Mouse (Mus musculus): ENCODE data around the gene Afap1l2.

Gene Afap1l2

DNA sequence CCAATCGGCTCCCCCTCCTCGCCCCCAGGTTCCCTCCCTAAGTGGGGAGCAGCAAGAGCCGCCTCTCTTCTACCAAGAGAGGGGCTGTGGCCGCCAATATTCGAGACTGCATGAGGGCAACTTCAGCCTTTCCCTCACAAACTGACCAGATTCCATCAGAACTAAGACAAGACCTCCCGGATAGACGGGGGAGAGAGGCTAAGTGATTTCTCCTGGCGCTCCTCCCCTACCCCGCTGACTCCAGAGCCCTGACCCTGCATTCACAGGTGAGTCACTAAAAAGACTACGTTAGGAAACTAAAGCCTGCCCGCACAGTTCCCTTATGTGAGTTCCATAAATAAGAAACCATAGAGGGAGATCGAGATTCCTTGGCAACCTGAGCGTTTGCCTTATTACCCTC is 1.2 kb downstream of the Afap1l2 start:
- no peak for DNase-seq

DNA sequence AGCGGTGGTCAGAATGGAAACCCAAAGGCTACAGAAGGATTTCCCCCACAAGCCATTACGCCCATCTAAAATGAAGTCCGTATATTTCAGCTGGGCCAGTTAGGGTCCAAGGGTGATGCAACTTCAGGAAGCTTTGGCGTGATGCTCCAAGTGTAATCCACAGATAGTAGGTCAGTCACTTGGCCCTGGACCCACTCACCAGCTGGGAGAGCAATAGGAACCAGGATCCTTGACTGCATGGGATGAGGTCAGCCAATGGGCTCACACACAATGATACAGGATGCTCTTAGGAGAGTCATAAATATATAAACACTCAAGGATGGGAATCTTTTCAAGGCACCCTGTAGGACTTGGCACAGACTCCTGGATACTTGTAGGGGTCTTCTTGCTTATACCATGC is 3.0 kb downstream of the Afap1l2 start:
- peak; percentile 85 for DNase-seq

DNA sequence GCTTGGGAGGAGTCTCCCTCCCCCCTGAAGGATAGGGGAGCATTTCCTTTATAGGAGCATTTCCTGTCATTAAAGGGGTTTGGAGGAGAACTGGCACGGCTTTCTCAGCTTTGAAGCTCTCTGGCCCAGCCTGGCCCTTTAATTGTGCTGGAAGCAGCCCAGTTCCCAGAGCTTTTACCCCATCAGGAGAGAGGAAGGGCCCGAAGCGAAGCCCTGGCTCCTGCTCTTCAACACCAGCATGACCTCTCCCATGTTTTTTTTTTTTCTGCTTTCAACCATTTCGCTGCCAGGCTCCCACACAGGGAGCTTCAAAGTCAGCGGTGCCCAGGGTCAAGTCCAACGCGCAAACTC is 4.6 kb downstream of the Afap1l2 start:
- peak; percentile 56 for DNase-seq

DNA sequence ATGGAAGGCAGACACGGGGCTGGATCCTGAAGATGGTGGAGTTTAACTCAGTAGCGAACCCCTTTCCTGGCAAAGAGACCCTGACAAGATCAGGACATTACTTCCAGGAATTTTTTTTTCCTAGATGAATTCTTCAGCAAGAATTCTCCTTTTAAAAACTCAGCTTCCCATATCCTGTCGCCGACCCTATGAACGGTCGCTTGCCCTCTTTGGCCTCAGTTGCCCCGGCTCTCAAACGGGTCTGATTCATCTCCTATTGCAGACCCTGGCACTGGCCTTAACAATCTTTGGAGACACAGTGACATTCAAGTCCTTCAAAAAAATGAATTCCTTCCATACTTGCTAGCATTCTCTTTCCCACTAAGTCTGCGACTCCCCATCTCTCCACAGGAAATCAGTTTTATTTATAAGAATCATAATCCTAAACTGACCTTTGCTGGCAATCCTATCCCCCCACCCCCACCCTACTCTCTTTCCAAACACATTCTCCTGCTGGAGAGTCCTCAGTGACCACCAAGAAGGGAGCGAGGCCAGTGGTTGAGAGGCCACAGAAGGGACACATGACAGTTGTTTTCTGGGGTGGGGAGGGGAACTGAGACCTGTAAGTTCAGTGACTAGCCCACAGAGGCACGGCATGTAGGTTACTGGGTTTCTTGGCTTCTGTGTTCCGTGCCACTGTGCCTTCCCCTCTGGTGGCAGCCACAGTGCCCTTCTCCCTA is 5.1 kb downstream of the Afap1l2 start:
- DNase-seq, result no peak

DNA sequence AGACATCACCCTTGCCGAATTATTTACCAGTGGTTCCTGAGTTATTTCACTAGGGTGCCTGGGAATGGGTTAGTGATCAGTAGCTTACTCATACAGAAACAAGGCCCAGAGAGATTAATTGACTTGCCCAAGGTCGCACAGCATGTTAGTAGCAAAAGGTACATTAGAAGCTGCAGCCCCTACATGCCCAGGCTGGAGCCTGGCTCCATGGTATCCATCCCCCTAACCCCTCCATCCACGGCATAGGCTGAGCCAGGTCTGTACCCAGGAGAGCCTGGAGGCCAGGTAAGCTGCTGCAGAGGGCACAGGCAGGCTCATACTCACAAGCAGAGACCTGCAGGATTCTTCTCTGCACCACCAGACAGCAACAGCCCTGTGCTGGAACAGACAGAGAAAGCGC is 6.1 kb downstream of the Afap1l2 start:
- no peak for DNase-seq

DNA sequence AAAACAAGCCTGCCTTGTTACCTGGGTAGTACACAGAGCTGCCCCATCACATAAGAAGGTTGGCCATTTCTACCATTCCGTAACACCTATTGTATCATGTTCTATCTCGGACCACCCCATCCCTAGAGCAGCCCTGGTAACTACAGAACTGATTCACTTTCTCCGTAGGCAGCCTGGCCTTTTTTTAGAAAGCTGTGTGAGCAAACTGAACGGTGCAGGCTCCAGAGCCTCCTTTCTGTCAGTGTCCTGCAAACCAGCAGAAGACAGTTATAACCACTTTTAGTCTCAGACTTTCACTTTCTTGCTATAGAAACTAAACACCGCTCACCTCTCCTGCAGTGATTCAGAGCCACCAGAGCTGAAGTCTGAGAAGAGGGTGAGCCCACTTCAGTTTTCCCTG is 7.4 kb downstream of the Afap1l2 start:
- no peak for DNase-seq

DNA sequence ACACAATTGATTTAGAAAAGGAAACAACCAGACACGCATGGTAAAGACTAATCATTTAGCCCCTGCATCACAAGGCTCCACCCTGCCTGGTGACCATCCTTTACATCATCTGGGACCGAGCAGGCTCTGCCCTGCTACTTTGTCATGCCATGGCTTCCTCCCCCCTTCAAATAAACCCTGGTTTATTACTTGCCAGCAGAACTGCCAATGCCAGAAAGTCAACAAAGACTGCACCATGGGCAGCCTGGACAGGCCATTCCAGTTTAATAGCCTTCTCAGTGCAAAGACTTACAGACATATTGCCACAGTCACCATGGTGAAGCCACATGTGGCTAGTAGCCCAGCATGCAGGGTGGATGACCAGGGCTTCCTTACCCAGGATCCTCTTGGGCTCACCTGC is 8.2 kb downstream of the Afap1l2 start:
- DNase-seq, result no peak

DNA sequence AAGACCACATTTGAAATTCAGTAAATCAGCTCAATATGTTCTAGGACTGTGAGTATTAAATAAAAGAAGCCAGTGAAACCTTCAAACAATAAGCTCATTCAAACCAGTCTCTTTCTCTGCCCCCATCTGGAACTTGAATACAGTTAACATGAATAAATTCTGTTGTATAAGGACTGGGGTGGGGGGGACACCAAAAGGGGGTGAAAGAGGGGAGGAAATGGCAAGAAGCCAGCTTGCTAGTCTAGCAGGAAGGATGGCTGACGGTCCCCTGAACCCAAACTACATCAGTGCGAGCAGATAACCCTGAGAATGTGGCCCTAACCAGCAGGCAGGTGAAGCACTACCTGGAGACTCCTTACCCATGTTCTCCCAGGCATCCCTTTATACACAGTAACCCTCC is 9.1 kb downstream of the Afap1l2 start:
- no peak for DNase-seq

DNA sequence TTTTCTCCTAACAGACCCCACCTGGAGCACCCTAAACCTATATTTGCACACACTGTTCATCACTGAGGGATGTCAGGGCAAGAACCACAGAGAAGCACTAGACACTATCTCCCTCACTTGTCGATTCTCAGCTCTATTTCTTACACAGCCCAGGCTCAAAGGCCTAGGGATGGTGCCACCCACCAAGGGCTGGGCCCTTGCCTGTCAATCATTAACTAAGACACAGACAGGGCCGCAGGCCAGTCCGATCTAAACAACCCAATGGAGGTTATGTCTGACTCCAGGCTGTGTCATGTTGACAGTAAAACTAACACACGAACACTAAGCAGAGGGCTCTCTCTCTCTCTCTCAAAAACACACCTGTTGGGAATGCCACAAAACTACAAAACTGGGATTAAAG is 9.7 kb downstream of the Afap1l2 start:
- DNase-seq, result no peak

DNA sequence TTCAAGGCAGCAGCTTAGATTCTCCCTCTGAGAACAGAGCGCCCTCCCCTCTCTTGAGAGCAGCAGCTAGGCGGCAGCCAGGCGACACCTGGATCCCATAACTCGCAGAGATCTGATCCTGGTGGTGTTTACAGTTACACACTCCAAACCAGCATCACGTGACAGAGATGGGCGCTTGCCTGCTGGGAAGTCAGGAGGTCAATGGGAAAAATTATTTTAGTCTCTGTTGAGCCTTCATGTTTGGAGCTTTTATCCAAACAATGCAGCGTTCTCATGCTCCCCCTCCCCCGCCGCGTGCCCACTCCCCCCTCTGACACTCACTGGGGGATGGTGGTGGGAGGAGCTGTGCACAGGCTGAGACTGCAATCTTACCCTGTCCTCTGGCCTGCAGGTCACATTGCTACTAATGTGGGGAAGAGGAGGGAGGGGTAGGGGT is 10.8 kb downstream of the Afap1l2 start:
- no peak for DNase-seq

DNA sequence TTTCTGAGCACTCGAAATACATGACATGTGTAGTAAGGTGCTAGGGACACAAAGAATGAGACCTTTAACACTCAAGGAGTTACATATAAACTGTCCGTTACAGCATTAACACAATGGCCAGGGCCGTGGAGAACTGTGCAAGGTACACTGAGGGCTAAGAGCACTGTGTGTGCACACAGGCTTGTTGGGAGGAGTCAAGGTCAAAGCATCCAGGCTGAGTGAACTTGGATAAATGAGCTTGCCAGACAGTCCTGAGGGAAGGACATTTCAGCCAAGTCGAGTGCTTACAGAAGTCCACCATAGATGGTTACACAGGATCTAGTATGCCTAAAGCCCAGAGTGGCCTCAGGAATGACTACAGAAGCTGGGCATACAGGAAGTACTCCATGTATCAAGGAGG is 12.6 kb downstream of the Afap1l2 start:
- DNase-seq, result no peak

DNA sequence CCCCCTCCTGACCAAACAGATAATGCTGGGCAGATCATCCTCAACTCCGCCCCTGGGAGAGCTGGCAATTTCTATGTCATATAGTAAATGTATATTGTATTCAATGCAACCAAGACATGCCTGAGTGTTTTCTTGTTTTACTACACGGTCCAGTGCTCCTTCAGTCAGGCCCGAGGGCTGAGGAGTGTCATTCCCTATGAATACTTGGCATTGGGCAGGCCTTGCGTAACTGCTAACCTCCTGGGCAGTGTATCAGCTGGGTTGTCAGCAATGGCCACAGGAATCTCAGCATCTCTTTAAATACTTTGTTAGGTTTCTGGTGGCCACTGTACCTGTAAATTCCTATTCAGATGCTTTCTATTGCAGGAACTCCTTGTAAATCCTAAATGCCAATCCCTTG is 13.4 kb downstream of the Afap1l2 start:
- no peak for DNase-seq

DNA sequence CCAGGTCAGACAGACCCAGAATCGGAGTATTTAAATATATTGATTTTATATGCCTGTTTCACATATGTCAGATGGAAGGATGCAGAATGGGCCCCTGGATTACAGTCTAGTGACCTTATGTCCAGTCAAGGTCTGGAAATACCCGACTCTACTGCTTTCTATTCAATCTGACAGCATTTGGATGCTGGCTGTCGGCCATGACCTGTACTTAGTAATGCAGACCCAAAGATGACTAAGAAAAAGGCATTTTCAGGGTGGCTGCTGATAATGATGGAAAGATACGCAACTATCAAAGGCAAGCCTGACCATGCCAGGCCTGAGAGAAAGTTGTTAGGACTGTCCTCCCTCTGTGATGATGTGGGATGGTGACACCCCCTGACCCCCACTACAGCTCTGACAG is 14.3 kb downstream of the Afap1l2 start:
- DNase-seq, result no peak

DNA sequence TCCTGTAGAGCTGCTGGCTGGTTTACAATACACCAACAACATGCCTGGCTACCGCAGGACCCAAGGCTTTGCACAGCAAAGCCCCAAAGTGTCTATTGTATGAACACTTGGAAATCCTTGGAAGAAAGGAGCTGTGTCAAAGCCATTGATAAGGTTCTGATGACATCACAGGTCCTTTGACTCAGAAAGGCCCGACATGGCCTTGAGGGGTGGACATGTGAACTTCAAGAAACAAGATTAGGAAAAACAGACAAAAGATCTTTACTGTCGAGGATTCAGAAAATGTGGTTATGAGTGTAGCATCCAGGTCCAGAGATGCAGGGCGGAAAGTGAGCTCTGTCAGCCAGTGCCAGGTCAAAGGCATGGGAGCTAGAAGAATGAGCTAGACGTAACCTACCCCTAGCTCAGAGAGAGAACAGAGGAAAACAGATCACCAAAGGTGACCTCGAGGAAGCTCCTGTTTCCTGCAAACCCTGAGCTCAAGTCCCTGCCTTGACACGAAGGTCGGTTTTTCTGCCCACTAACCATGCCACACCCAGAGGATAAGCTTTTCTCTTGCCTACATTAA is 15.0 kb downstream of the Afap1l2 start:
- DNase-seq, result no peak

DNA sequence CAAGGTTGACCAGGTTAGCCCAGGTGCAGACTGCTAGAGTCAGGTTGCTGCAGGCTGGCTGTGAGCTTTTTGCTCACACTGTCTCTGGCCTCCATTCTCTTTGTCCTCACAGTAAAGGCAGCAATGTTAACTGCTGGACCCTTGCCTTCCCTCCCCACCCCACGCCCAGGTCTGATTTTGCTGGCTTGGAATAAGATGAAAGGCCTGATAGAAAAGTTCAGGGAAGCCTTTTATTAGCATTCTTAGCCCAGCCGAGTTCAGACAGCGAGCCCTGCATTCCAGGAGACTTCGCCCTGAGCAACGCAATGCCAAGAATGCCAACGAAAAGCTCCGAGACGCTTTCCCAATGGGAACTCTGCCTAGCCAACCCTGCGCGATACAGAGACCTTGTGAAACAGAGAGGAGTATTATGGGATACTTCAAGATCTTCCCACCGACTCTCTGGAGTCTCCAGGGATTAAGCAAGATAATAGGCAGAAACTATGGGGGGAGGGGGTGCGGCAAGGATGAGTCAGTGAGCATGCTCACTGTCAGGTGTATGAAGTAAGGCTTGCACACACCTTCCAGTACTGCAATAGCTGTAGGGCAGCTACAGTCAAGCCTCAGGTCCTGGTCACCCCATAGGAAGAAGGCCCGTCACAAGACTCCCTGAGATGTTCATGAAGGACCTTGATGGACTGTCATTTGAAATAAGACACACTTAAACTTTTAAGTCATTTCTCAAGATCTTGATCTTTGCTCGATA is 17.5 kb downstream of the Afap1l2 start:
- DNase-seq, result no peak

DNA sequence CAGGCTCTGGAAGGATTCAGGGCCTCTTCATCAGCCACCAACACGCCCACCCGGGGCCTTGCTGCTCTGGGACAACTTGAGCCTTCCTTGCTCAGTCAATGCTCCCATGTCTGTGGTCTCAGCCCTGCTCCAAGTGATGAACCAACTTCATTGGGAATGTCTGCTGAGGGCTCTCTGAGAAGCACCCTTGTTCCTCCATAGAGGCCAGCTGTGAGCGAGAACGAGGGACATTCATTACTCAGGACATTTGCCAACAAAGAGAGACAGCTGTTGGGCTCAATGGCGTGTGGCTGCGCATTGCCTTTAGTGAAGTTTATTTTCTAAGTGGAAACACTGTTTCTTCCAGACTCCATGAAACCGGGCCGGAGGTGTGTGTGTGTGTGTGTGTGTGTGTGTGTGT is 18.9 kb downstream of the Afap1l2 start:
- no peak for DNase-seq

DNA sequence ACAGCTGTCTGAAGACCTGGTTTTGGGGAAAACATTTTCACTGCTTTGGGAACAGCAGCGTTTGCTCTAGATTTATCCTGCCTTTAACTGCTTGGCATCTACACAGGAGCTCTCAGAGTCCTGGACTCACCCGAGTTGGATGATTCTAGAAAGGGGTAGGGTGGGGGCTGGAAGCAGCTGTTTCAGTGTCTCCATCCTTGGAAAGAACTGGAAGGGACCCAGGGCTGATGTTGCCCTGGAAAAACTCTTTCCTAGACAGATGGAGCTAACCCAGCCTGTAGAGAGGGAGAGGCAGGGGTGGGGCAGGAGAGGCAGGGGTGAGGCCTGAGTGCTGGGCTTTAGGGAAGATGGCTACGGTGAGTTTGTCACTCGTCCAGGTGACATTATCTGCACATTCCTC is 23.8 kb downstream of the Afap1l2 start:
- no peak for DNase-seq

DNA sequence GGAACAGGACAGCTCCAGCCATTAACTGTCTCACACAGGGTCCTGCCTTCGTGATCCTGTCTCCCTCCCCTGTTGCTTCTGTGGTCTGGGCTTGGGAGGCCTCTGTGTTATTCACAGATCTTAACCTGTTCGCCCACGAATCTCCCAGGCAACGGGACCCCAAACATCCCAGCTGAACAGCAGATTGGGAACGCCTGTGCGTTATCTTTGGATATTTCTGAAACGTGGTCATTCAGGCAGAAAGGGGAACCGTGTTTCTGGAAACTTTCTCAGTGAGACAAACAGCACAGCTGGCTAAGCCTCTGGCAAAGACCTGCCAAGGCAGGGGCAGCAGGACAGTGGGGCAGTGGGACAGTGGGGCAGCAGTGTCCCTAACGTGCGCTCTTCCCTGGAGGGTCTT is 24.3 kb downstream of the Afap1l2 start:
- DNase-seq, result no peak

DNA sequence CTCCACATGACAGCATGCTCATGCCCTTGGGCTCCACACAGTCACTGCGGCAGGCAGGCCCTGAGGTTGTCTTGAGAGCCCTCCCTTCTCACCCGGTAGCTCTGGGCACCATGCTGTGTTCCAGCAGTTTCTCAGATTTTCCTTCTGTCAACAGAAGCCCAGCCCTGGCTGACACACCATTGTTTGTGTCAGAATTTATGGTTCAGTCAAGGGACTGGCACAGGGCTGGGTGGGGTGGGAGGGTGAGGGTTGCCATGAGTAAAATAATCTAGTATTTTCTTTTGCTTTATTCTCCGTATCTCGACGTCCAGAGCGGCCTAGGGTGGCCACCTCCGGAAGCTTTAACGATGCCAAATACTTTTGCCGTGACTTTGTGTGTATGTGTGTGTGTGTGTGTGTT is 26.3 kb downstream of the Afap1l2 start:
- no peak for DNase-seq

DNA sequence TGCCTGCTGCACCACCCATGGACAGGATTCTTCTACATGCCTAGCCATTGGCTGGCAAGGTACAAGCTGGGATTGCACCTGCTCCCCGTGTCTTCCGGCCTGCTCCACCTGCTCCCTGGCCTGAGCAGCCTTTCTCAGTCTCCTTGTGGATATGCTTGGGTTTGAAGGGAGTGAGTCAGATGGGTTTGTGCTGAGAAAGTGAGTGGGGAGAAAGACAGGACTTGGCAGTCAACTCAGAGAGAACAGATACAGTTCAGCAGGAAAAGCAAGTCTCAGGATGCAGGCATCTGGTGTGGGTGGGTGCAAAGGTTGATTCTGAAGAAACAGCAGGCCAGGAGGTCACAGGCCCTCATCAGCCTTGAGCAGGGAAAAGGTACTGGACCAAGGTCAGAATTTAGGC is 27.2 kb downstream of the Afap1l2 start:
- DNase-seq, result no peak

DNA sequence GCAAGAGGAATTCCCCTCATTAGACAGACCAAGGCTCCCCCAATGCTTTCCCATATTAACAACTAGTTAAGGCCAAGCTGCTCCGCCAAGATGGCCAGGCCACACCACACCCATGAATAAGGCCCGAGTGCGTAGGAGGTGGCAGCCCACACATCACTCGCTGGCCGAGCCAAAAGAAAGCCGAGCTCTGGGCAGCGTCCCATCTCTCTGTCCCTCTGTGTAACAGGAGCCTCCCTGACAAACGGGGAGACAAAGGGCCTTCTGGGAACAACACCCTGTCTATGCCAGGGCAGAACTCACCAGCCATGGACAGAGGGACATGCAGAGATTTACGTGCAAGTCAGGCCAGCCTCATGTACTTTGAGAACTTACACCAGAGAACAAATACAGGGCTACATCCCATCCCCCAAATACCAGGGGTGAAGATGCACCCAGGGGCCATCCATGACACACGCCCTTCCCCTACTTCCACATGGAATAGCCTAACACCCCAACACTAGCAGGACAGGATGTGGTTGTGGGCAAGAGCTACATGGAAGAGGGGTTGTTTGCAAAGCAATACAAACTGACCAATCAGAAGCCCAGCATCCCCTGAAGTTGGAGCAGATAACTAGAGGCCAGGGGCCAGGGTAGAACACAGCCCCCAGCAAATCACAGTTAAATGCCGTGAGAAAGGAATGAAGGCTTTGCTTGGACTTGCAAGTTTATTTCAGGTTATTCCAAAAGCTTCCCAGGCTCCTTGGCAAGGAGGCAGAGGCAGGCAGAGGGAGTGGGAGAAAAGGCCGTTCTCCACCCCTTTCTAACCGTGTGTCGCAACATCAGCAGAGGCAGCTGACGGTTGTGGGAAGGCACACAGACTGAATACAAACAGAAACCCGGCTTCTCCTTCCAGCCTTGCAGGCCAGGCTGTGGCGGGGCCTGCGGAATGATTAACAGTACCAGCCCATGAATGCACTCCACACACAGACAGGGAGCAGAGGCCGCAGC is 30.8 kb downstream of the Afap1l2 start:
- peak; percentile 55 for DNase-seq

DNA sequence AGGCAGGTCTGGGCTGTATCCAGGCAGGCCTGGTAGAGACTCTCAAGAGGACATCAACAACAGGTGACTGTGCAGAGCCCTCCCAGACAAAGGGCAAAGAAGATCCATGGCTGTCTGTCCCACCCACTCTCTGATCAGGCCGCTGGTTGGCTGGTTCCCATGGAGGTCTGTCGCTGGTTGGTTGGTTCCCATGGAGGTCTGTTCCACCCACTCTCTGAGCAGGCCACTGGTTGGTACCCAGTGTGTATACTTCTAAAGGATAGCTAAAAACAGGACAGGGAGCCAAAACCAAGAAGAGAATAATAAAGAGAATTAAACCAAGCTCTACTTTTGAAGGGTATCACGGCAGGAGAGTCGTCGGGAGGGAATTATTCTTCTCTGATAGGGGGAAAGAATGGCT is 31.5 kb downstream of the Afap1l2 start:
- DNase-seq, result no peak

DNA sequence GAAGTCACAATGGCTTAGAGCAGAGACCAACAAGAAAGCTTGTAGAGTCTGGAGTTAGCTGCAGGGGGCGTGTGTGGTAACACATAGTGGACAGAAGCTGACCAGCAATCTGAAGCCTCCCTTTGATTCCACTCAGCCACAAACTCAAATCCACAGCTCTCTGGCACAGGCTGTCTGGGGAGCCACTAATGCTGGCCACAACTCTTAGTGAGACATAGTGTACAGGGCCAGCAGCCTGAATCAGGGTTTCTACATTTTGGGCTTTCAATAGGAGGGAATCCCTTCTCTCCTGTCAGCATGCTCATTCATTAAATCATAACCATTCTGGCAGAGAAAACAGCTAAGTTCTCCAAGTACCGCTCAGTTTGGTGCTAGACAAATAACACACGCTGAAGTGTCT is 32.5 kb downstream of the Afap1l2 start:
- DNase-seq, result no peak
